Comparison of ENCODE assay signal across 13 mouse cellular contexts in the genomic region with DNA sequence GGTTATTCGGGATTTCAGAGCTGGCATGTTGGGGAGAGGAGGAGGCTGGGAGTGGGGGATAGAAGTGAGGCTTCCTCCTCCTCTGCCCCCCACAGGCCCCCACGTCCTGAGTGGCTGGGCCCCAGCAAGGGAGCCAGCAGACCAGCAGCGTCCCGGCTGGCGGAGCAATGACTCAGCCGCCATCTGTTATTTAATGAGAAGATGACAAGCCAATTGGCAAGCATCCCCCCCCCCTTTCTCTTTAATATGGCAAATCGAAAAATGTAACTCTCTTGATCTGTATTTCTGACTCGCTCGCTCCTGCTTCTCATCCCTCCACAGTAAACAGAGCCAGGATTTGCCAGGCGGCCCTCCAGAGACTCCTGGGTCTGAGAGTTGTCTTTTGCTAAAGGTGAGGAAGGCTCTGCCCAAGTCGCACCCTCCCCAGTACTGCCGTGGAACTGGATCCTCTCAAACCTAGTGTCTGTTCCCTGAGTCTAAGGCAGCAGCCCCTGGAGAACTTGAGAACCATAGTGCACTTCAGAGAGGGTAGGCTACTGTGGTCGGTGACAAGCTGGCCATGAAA.
A peak's percentile ranks its signal among the peaks of the same experiment; 100 is the strongest.
DNase-seq lines count a peak whose midpoint lies in the region; ATAC-seq and TF ChIP-seq lines count a peak whose summit lies in the region.
"Had no signal": no experiment of that assay in that cellular context is flagged by ENCODE, and none has a peak within 500 bp of the region (broad histone marks: within the 10 kb centered on the region; RNA-seq: fewer than 3 reads in every experiment).

No protein-coding gene starts in this region.

- no peaks in the 10 kb centered on the region for H3K27me3 ChIP-seq in hindbrain, postnatal 0 days (ENCODE audit: insufficient read depth, low read length)
- no peaks in the 10 kb centered on the region for H3K27me3 ChIP-seq in hindbrain, embryonic 11.5 days (ENCODE audit: control insufficient read depth, insufficient read depth, low read length)
- H3K27me3 ChIP-seq in forebrain, embryonic 16.5 days (replicated peaks; ENCODE audit: control insufficient read depth, insufficient read depth, low read length): no peaks in the 10 kb centered on the region
- H3K27me3 ChIP-seq in kidney, embryonic 16.5 days (ENCODE audit: insufficient read depth, low read length): no peaks in the 10 kb centered on the region
- H3K27me3 ChIP-seq: liver, embryonic 13.5 days had no signal

- 50% methylated on average over 13 of the region's 13 CpGs for WGBS in hindbrain, postnatal 0 days
- 75% methylated on average over 13 of the region's 13 CpGs for WGBS in hindbrain, embryonic 11.5 days
- WGBS in forebrain, embryonic 16.5 days: 43% methylated on average over 13 of the region's 13 CpGs
- WGBS in kidney, embryonic 16.5 days: 78% methylated on average over 13 of the region's 13 CpGs

- ATAC-seq in hindbrain, postnatal 0 days: no peak
- ATAC-seq in hindbrain, embryonic 11.5 days (ENCODE audit: low FRiP score): no peak
- ATAC-seq in cerebellum, adult (ENCODE audit: insufficient number of reproducible peaks, low FRiP score, low TSS enrichment): peak; percentile 74
- peak; percentile 43 for ATAC-seq in forebrain, embryonic 16.5 days
- no peak for ATAC-seq in kidney, embryonic 16.5 days (ENCODE audit: low FRiP score, low TSS enrichment)
- ATAC-seq: intestine, postnatal 0 days had no signal

- no peaks in the 10 kb centered on the region for H3K9me3 ChIP-seq in hindbrain, postnatal 0 days (ENCODE audit: low read length)
- no peaks in the 10 kb centered on the region for H3K9me3 ChIP-seq in hindbrain, embryonic 11.5 days (ENCODE audit: control insufficient read depth, low read length)
- no peaks in the 10 kb centered on the region for H3K9me3 ChIP-seq in forebrain, embryonic 16.5 days (ENCODE audit: control insufficient read depth, low read length)
- H3K9me3 ChIP-seq in kidney, embryonic 16.5 days (ENCODE audit: low read length): no peaks in the 10 kb centered on the region
- H3K9me3 ChIP-seq: liver, embryonic 13.5 days had no signal

- H3K27ac ChIP-seq in hindbrain, postnatal 0 days: no peak overlapping the region
- H3K27ac ChIP-seq in hindbrain, embryonic 11.5 days (ENCODE audit: low read depth, low read length): no peak overlapping the region
- H3K27ac ChIP-seq in forebrain, embryonic 16.5 days (ENCODE audit: low read length): peak overlapping the region; percentile 52
- H3K27ac ChIP-seq in kidney, embryonic 16.5 days (ENCODE audit: low read length): no peak overlapping the region
- H3K27ac ChIP-seq: heart, adult 2 months; left cerebral cortex, adult 2 months; liver, embryonic 13.5 days had no signal

- no peaks in the 10 kb centered on the region for H3K4me1 ChIP-seq in hindbrain, postnatal 0 days (ENCODE audit: insufficient read depth, low read length)
- 0 out of 2 replicates have a peak, but pooled peaks cover 3% of the 10 kb centered on the region for H3K4me1 ChIP-seq in hindbrain, embryonic 11.5 days (replicated peaks; ENCODE audit: control insufficient read depth, insufficient read depth, low read length)
- H3K4me1 ChIP-seq in forebrain, embryonic 16.5 days (replicated peaks; ENCODE audit: control insufficient read depth, insufficient read depth, low read length): peaks cover 14% of the 10 kb centered on the region
- peaks cover 9% of the 10 kb centered on the region for H3K4me1 ChIP-seq in kidney, embryonic 16.5 days (ENCODE audit: insufficient read depth, low read length)
- H3K4me1 ChIP-seq: liver, embryonic 13.5 days had no signal

- no peaks in the 10 kb centered on the region for H3K36me3 ChIP-seq in hindbrain, postnatal 0 days (ENCODE audit: insufficient read depth, low read length)
- H3K36me3 ChIP-seq in hindbrain, embryonic 11.5 days (ENCODE audit: control insufficient read depth, insufficient read depth, low read length): no peaks in the 10 kb centered on the region
- no peaks in the 10 kb centered on the region for H3K36me3 ChIP-seq in forebrain, embryonic 16.5 days (ENCODE audit: control insufficient read depth, insufficient read depth)
- no peaks in the 10 kb centered on the region for H3K36me3 ChIP-seq in kidney, embryonic 16.5 days (ENCODE audit: insufficient read depth, low read length)
- H3K36me3 ChIP-seq: liver, embryonic 13.5 days had no signal

- DNase-seq in hindbrain, postnatal 0 days (ENCODE audit: low spot score): peak; percentile 25
- DNase-seq in hindbrain, embryonic 11.5 days (ENCODE audit: low spot score): no peak
- DNase-seq in MN1 (ENCODE audit: low spot score): peak; percentile 64
- DNase-seq in B cell, adult 2 months: no peak
- no peak for DNase-seq in T-cell, adult 2 months (ENCODE audit: low spot score)
- DNase-seq: heart, adult 2 months; heart, postnatal 36 days; liver, embryonic 13.5 days had no signal

- H3K4me3 ChIP-seq in hindbrain, postnatal 0 days (ENCODE audit: low read length): no peak overlapping the region
- no peak overlapping the region for H3K4me3 ChIP-seq in hindbrain, embryonic 11.5 days (ENCODE audit: low read depth, low read length)
- H3K4me3 ChIP-seq in forebrain, embryonic 16.5 days (replicated peaks; ENCODE audit: low read length): no peak overlapping the region
- no peak overlapping the region for H3K4me3 ChIP-seq in kidney, embryonic 16.5 days (ENCODE audit: low read length)
- H3K4me3 ChIP-seq: heart, adult 2 months; left cerebral cortex, adult 2 months; liver, embryonic 13.5 days had no signal

- H3K4me2 ChIP-seq in hindbrain, postnatal 0 days (ENCODE audit: low read depth, low read length): no peak overlapping the region
- H3K4me2 ChIP-seq in hindbrain, embryonic 11.5 days (replicated peaks; ENCODE audit: low read depth, low read length): no peak overlapping the region
- no peak overlapping the region for H3K4me2 ChIP-seq in forebrain, embryonic 16.5 days (ENCODE audit: low read length)
- H3K4me2 ChIP-seq in kidney, embryonic 16.5 days (replicated peaks; ENCODE audit: low read depth, low read length): no peak overlapping the region
- H3K4me2 ChIP-seq: liver, embryonic 13.5 days had no signal

- no peak overlapping the region for H3K9ac ChIP-seq in hindbrain, postnatal 0 days (replicated peaks; ENCODE audit: low read length)
- H3K9ac ChIP-seq in hindbrain, embryonic 11.5 days (ENCODE audit: low read depth, low read length): no peak overlapping the region
- no peak overlapping the region for H3K9ac ChIP-seq in forebrain, embryonic 16.5 days (replicated peaks; ENCODE audit: low read depth, low read length)
- H3K9ac ChIP-seq in kidney, embryonic 16.5 days (replicated peaks; ENCODE audit: low read length): no peak overlapping the region
- H3K9ac ChIP-seq: liver, embryonic 13.5 days had no signal

- no peak for TF ChIP-seq CTCF in hindbrain, postnatal 0 days (IDR thresholded peaks at IDR 0.05; ENCODE audit: low read depth)

Comparison
In these comparisons a context has a peak if more than half of its experiments do, and no peak if none do; other contexts are left out.
1. DNase-seq: peak in hindbrain, postnatal 0 days (single experiment) and MN1 (single experiment); none in hindbrain, embryonic 11.5 days (single experiment), B cell, adult 2 months (0 of 2) and T-cell, adult 2 months (single experiment).
2. ATAC-seq: peak in cerebellum, adult (single experiment) and forebrain, embryonic 16.5 days (single experiment); none in hindbrain, postnatal 0 days (single experiment), hindbrain, embryonic 11.5 days (single experiment) and kidney, embryonic 16.5 days (single experiment).